Mouse (Mus musculus): ENCODE measurements around the gene Slc25a21. TPM values are rescaled to one million over a fixed set of nuclear protein-coding genes. Genes with fewer than 3 reads are reported as not detected.
"Not testable (repeated sequence)": the region's sequence is repeated elsewhere in the genome, so short reads cannot be mapped to it uniquely, and the experiment has no call there.

Slc25a21 gene
- polyA plus RNA-seq, 1 experiment from 2014 or later, result 18.7 TPM

DNA sequence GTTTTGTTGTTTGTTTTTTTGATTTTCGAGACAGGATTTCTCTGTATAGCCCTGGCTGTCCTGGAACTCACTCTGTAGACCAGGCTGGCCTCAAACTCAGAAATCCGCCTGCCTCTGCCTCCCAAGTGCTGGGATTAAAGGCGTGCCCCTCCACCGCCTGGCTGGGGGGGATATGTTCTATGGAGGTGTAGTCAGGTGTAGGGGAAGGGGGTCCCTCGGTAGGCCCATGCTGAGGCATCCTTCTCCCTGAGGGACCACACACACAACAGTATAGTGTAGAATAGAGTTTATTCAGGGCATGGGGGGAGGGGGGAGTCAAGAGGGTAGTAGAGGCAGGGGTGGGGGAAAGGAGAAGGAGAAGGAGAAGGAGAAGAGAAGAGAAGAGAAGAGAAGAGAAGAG, 15.2 kb upstream of the Slc25a21 start:
- not testable (repeated sequence) for H3K36me3 ChIP-seq (ENCODE audit: control insufficient read depth, insufficient read depth); H3K27ac ChIP-seq (ENCODE audit: low read length); H3K9ac ChIP-seq (ENCODE audit: low read depth, low read length); H3K4me2 ChIP-seq (ENCODE audit: low read depth, low read length); ATAC-seq (ENCODE audit: low read depth); H3K27me3 ChIP-seq (ENCODE audit: control insufficient read depth, insufficient read depth, low read depth, low read length); H3K9me3 ChIP-seq (replicated peaks; ENCODE audit: control insufficient read depth, low read length); H3K4me3 ChIP-seq (ENCODE audit: low read depth, low read length)
- H3K4me1 ChIP-seq (ENCODE audit: control insufficient read depth, low read depth, low read length), result peaks cover 14% of the 10 kb centered on the region
- 57% methylated on average over 5 of the region's 5 CpGs for WGBS (ENCODE audit: insufficient replicate concordance)

DNA sequence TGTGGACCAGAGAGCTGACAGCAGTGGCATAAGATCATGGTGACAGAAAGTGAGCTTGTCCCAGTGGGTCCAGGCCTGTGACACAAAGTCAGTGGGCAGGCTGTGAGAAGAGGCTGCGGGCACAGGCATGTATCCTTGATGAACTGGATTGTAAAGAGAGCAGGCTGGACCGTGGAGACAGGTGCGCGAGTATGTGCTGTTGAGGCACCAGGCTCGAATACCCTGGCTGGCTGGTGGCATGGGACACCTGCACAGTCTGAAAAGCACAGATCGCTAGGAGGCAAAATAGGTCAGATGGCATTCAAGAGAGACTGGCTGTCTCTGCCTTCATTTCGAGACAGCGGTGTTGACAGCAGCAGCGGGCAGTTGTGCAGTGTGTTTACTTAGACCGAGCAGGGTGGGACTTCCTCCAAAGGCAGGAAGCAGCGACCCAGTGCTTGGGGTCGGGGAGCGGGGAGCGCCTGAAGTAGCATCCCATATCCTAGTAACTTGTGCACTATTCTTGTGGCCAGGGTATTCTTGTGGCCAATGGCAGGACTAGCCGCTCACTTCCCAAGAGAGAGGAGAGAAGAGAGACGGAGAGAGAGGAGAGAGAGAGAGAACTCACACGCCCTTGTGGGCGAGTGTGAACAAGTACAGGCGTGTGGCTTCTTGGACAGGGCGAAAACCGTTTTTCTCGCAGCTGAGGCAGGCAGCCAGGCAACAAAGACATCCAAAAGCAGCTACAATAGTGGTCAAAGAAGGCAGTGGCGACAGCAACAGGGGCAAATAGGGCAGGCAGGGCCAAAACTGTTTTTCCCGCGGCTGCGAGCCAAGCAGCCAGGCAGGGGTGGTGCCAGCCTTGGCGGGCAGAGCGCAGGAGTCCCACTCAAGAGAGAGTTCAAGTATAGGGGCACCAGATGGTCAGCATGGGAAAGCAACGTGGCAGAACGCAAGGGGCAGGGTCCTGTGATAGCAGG, 14.4 kb upstream of the Slc25a21 start:
- Histone ChIP-seq H3K9ac (ENCODE audit: low read depth, low read length) (peak overlapping the region; percentile 74), H3K4me3 (ENCODE audit: low read depth, low read length) (peak overlapping the region; percentile 70), H3K27ac (ENCODE audit: low read length) (peak overlapping the region; percentile 69), H3K36me3 (ENCODE audit: control insufficient read depth, insufficient read depth) (no peaks in the 10 kb centered on the region), H3K27me3 (ENCODE audit: control insufficient read depth, insufficient read depth, low read depth, low read length) (no peaks in the 10 kb centered on the region), H3K4me1 (ENCODE audit: control insufficient read depth, low read depth, low read length) (peaks cover 14% of the 10 kb centered on the region), H3K9me3 (replicated peaks; ENCODE audit: control insufficient read depth, low read length) (no peaks in the 10 kb centered on the region), H3K4me2 (ENCODE audit: low read depth, low read length) (peak overlapping the region; percentile 87)
- ATAC-seq (ENCODE audit: low read depth), result peak; percentile 78
- 6% methylated on average over 30 of the region's 30 CpGs for WGBS (ENCODE audit: insufficient replicate concordance)

DNA sequence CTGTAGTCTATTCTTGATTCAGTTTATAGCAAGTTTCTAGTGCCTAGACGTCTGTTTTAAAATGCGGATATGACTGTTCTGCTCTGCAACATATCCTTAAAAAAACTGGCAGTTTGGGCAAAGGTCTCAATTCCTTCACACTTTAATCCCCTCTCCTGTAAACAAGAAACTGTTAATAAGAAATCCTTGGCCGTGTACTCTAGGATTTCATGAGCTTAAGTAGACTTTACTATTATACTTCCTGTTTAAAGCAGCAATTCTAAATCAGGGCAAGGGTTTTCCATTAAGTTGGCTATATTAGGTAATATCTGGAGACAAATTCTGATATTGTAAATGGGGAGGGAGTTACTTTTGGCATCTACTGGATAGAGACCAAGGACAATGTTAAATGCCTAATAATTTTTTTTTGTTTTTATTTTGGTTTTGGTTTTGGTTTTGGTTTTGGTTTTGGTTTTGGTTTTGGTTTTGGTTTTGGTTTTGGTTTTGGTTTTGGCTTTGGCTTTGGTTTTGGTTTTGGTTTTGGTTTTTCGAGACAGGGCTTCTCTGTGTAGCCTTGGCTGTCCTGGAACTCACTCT, 7.1 kb upstream of the Slc25a21 start:
- Histone ChIP-seq H3K27ac (ENCODE audit: low read length) (no peak overlapping the region), H3K9me3 (replicated peaks; ENCODE audit: control insufficient read depth, low read length) (no peaks in the 10 kb centered on the region), H3K4me2 (ENCODE audit: low read depth, low read length) (no peak overlapping the region), H3K9ac (ENCODE audit: low read depth, low read length) (no peak overlapping the region), H3K27me3 (ENCODE audit: control insufficient read depth, insufficient read depth, low read depth, low read length) (no peaks in the 10 kb centered on the region), H3K36me3 (ENCODE audit: control insufficient read depth, insufficient read depth) (no peaks in the 10 kb centered on the region), H3K4me3 (ENCODE audit: low read depth, low read length) (no peak overlapping the region), H3K4me1 (ENCODE audit: control insufficient read depth, low read depth, low read length) (no peaks in the 10 kb centered on the region; the same call in 1 of the 2 replicates)
- 66% methylated on average over 4 of the region's 4 CpGs for WGBS (ENCODE audit: insufficient replicate concordance)
- ATAC-seq (ENCODE audit: low read depth), result no peak

DNA sequence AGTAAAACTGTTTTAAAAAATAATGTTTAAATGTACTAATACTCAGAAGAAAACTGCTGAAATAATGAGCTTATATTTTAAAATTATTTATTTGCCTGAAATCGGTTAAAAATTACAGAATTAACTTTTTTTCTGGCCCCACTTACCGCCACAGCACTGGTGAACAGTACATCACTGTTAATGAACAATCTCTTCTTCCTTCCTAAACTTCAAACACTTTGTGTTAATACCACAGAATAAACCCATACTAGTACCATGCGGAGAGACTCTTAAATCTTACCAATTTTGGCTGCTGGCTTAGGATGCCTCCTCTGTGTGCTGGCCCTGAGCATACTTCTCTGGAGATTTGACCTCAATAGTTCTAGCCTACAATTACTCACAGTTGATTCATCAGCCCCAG, 4.6 kb upstream of the Slc25a21 start:
- Histone ChIP-seq H3K9me3 (replicated peaks; ENCODE audit: control insufficient read depth, low read length) (no peaks in the 10 kb centered on the region), H3K36me3 (ENCODE audit: control insufficient read depth, insufficient read depth) (no peaks in the 10 kb centered on the region), H3K4me1 (ENCODE audit: control insufficient read depth, low read depth, low read length) (peaks cover 8% of the 10 kb centered on the region), H3K9ac (ENCODE audit: low read depth, low read length) (no peak overlapping the region), H3K4me2 (ENCODE audit: low read depth, low read length) (no peak overlapping the region), H3K27me3 (ENCODE audit: control insufficient read depth, insufficient read depth, low read depth, low read length) (no peaks in the 10 kb centered on the region), H3K27ac (ENCODE audit: low read length) (no peak overlapping the region), H3K4me3 (ENCODE audit: low read depth, low read length) (no peak overlapping the region)
- ATAC-seq (ENCODE audit: low read depth), result no peak
- WGBS (ENCODE audit: insufficient replicate concordance), result 83% methylated on average over 3 of the region's 3 CpGs

DNA sequence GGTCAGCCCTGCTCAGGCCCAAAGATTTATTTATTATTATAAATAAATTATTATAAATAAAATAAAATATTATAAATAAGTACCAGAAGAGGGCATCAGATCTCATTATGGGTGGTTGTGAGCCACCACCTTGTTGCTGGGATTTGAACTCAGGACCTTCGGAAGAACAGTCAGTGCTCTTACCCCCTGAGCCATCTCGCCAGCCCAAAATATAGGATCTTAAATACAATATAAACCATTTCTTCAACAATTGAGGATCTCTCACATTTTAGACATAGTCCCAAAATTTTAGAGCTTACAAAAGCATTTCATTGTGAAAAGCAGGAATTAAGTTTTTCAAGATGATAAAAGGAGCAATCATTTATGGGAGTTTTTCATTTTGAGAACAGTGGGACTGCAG, 2.2 kb upstream of the Slc25a21 start:
- H3K4me3 ChIP-seq (ENCODE audit: low read depth, low read length), result no peak overlapping the region
- H3K27ac ChIP-seq (ENCODE audit: low read length), result no peak overlapping the region

DNA sequence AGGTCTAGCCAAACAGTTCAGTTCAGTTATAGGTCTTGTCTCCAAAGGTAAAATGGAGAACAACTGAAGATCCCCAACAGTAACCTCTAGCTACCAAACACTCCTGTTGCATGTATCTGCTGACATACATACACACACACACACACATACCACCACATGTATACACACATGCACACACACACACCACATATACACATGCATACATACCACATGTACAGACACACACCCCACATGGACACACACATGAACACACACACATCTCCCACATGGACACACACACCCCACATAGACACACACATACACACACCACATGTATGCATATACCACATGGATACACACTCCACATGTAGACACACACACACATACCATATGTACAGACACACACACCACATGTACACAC, 997 bp upstream of the Slc25a21 start:
- ATAC-seq (ENCODE audit: low read depth), result no peak
- Histone ChIP-seq H3K9ac (ENCODE audit: low read depth, low read length) (peak overlapping the region; percentile 48), H3K4me3 (ENCODE audit: low read depth, low read length) (peak overlapping the region; percentile 17)

More for the DNA sequence above, 2.2 kb upstream of the Slc25a21 start:
- no peak for ATAC-seq (ENCODE audit: low read depth)
- Histone ChIP-seq H3K9me3 (replicated peaks; ENCODE audit: control insufficient read depth, low read length) (no peaks in the 10 kb centered on the region), H3K36me3 (ENCODE audit: control insufficient read depth, insufficient read depth) (no peaks in the 10 kb centered on the region), H3K9ac (ENCODE audit: low read depth, low read length) (no peak overlapping the region), H3K4me2 (ENCODE audit: low read depth, low read length) (no peak overlapping the region), H3K4me1 (ENCODE audit: control insufficient read depth, low read depth, low read length) (peaks cover 9% of the 10 kb centered on the region), H3K27me3 (ENCODE audit: control insufficient read depth, insufficient read depth, low read depth, low read length) (no peaks in the 10 kb centered on the region)
- 84% methylated on average over 2 of the region's 2 CpGs for WGBS (ENCODE audit: insufficient replicate concordance)

DNA sequence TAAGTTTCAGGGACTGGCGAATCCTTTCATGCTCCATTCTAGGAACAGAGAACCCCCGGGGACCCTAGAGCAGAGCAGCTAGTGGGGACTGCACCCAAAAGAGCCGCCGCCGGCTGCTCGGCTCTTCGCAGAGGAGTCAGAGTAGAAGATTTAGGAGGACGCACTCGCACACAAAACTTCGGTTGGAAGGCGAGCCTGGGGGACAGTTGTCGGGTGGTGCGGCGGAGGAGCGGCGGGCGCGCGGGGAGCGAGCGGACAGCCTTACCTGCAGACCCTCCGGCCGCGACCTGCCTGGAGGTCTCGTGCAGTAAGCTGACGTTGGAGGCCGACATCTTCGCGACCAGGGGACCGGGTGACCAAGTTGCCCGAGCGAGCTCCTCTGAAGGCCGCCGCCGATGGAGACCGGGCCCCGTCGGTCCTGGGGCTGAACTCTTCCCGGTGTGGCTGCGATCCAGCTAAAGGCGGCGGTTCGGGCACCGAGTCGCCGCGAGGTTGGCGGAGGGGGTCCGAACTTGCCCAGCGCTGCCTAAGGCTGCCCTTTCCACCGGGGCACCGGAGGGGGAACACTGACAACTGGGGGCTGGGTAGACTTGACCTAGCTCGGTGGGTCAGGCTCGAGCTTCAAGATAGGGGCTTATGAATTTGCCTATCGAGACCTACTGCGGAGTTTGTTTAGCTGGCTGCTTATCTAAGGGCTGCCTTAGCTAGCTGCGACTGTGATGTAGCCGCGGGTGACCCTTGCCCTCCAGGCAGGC, 487 bp downstream of the Slc25a21 start:
- Histone ChIP-seq H3K9me3 (replicated peaks; ENCODE audit: control insufficient read depth, low read length) (no peaks in the 10 kb centered on the region), H3K27me3 (ENCODE audit: control insufficient read depth, insufficient read depth, low read depth, low read length) (no peaks in the 10 kb centered on the region), H3K36me3 (ENCODE audit: control insufficient read depth, insufficient read depth) (no peaks in the 10 kb centered on the region), H3K4me1 (ENCODE audit: control insufficient read depth, low read depth, low read length) (peaks cover 15% of the 10 kb centered on the region), H3K4me2 (ENCODE audit: low read depth, low read length) (peak overlapping the region; percentile 77), H3K27ac (ENCODE audit: low read length) (peak overlapping the region; percentile 95), H3K9ac (ENCODE audit: low read depth, low read length) (peak overlapping the region; percentile 97), H3K4me3 (ENCODE audit: low read depth, low read length) (peak overlapping the region; percentile 87)
- ATAC-seq (ENCODE audit: low read depth), result peak; percentile 83
- WGBS (ENCODE audit: insufficient replicate concordance), result under 1% methylated on average over 52 of the region's 59 CpGs

More for the DNA sequence above, 997 bp upstream of the Slc25a21 start:
- Histone ChIP-seq H3K27ac (ENCODE audit: low read length) (peak overlapping the region; percentile 89), H3K9me3 (replicated peaks; ENCODE audit: control insufficient read depth, low read length) (no peaks in the 10 kb centered on the region), H3K4me1 (ENCODE audit: control insufficient read depth, low read depth, low read length) (peaks cover 11% of the 10 kb centered on the region), H3K36me3 (ENCODE audit: control insufficient read depth, insufficient read depth) (no peaks in the 10 kb centered on the region), H3K27me3 (ENCODE audit: control insufficient read depth, insufficient read depth, low read depth, low read length) (no peaks in the 10 kb centered on the region), H3K4me2 (ENCODE audit: low read depth, low read length) (peak overlapping the region; percentile 77)

DNA sequence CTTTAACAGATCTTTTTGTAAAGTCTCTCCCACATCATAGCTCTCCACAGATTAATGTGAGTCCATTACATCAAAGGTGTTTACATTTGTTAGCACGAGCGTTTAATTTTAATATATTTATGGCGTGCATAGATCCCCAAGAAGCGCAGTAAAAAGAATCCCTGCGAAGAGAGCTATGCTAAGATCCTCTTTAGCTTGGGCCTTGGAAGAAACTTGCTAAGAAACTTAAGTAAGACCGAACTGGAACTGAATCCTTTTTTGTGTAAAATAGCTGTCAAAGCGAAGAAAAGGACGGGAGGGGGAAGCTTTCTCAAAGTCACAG, 1.0 kb downstream of the Slc25a21 start:
- Histone ChIP-seq H3K9me3 (replicated peaks; ENCODE audit: control insufficient read depth, low read length) (no peaks in the 10 kb centered on the region), H3K27me3 (ENCODE audit: control insufficient read depth, insufficient read depth, low read depth, low read length) (no peaks in the 10 kb centered on the region), H3K4me2 (ENCODE audit: low read depth, low read length) (peak overlapping the region; percentile 77), H3K4me3 (ENCODE audit: low read depth, low read length) (peak overlapping the region; percentile 87), H3K4me1 (ENCODE audit: control insufficient read depth, low read depth, low read length) (peaks cover 15% of the 10 kb centered on the region), H3K27ac (ENCODE audit: low read length) (peak overlapping the region; percentile 95), H3K36me3 (ENCODE audit: control insufficient read depth, insufficient read depth) (no peaks in the 10 kb centered on the region), H3K9ac (ENCODE audit: low read depth, low read length) (peak overlapping the region; percentile 97)
- WGBS (ENCODE audit: insufficient replicate concordance), result 7% methylated on average over 8 of the region's 8 CpGs
- no peak for ATAC-seq (ENCODE audit: low read depth)
